Mouse (Mus musculus) layer of hippocampus, adult 11-12 months (tissue): ENCODE measurements around the gene Dnajc27.

Experiments
- DNase-seq: peaks from one replicate; pipeline ENCODE4 v3.0.0; 2022; ENCODE audit warnings: low spot score

Gene Dnajc27

GRCm38 (mm10) chr12:4083441-4083840, 1.1 kb downstream of the Dnajc27 start:
- no peak for DNase-seq

- peak; percentile 79 for DNase-seq
These were observed 25.0 kb downstream of the Dnajc27 start for GRCm38 (mm10) chr12:4107383-4107782.

GRCm38 (mm10) chr12:4116132-4116531, 33.7 kb downstream of the Dnajc27 start:
- DNase-seq = no peak

- no peak for DNase-seq
These were observed 34.8 kb downstream of the Dnajc27 start for GRCm38 (mm10) chr12:4117136-4117535.

- DNase-seq = peak; percentile 36
These were observed 35.2 kb downstream of the Dnajc27 start for GRCm38 (mm10) chr12:4117579-4117978.

- DNase-seq = no peak
These were observed 45.0 kb downstream of the Dnajc27 start for GRCm38 (mm10) chr12:4127346-4127745.

- DNase-seq = peak; percentile 60
These were observed 50.8 kb downstream of the Dnajc27 start, which contains the start of gene Adcy3 for GRCm38 (mm10) chr12:4132941-4133846. Gene Adcy3 (plus strand): TSS chr12:4133103.

GRCm38 (mm10) chr12:4133847-4134212, 51.4 kb downstream of the Dnajc27 start:
- DNase-seq = no peak

GRCm38 (mm10) chr12:4143179-4143578, 60.8 kb downstream of the Dnajc27 start:
- no peak for DNase-seq

GRCm38 (mm10) chr12:4150936-4151335, 68.6 kb downstream of the Dnajc27 start:
- no peak for DNase-seq

GRCm38 (mm10) chr12:4151969-4152368, 69.6 kb downstream of the Dnajc27 start:
- no peak for DNase-seq

GRCm38 (mm10) chr12:4157466-4157865, 75.1 kb downstream of the Dnajc27 start:
- DNase-seq = no peak

GRCm38 (mm10) chr12:4158179-4158578, 75.8 kb downstream of the Dnajc27 start:
- no peak for DNase-seq

GRCm38 (mm10) chr12:4158868-4159632, 76.7 kb downstream of the Dnajc27 start:
- DNase-seq = no peak
